Mouse (Mus musculus): ENCODE data around the gene Hist1h2ae. TPM values are rescaled to one million over a fixed set of nuclear protein-coding genes. Genes with fewer than 3 reads are reported as not detected.

Hist1h2ae gene
- total RNA-seq, 2 experiments from 2014 or later: 5.0 to 6.6 TPM

DNA sequence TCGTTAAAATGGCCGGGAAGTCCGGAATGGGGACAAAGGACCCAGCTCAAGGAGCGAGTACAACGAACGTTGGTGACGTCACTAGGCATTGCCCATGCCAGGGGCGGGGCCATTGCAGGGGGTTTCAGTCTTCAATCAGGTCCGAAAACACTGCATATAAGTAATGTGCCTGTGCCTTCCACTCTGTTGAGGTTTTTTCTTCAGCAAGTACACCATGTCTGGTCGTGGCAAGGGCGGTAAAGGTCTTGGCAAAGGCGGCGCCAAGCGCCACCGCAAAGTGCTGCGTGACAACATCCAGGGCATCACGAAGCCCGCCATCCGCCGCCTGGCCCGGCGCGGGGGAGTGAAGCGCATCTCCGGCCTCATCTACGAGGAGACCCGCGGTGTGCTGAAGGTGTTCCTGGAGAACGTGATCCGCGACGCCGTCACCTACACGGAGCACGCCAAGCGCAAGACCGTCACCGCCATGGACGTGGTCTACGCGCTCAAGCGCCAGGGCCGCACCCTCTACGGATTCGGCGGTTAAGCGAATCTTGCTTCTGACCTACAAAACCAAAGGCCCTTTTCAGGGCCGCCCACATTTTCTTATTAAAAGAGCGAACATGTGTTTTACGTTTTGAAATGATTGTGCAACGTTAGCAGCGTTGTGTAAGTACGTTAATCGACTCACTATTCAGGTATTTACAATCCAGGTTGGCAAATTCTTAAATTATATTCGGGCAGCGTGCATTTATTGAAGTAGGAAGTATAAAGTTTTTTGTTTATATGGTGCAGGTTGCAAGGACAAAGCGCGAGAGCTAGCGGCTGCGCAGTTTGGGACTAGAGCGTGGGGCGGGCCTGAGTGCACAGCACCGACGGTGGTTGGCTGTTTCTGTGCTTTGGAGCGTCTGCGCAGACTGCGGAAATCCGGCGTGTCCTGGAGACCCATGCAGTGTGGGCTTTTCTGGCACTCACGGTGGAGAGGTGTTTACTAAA is 39.8 kb downstream of the Hist1h2ae start, which contains the start of gene Hist1h4h:
Hist1h4h (plus strand) TSS at position 150 of the 975 bp plus-strand sequence.
- intact Hi-C loops (cut with DNase I): loop anchor here (1.0 to 5.0 kb wide), 4 partner anchors 91 to 1814 kb away; partner anchors contain the start of genes Hist1h1c, Hist1h1e, Hist1h2ai and Hist1h2be
- DNase-seq (ENCODE audit: low spot score in 2 of 2): peak; percentile 98 to 99

DNA sequence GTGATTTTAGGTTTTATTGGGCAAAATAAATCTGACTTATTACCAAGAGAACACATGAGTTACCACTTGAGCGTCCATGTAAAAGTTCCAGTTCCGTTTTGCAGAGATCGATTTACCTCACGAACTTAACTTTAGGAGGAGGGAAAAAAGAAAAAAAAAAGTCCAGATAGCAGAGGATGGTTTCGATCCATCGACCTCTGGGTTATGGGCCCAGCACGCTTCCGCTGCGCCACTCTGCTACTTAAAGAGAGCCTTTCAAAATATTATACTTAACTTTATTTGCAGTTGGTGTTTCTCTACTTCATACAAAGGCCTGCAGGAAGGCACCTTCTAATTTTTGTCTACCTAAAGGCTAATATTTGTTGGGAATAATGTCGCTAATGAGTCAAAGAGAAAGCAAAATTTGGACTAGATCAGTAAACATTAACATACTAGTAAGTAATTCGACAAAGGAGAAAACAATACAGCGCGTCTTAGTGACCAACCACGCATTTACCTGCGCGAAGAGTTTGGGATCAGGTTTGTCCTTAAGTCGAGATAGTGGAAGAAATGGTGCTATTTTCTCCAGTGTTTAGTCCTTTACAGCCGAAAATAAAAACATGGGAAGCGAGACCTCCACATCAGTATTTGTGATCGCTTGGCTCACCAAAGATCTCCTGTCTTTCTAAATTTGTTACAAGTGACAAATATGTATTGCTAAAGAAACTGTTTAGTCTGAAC is 40.7 kb downstream of the Hist1h2ae start:
- DNase-seq (ENCODE audit: low spot score in 2 of 2): peak; percentile 79 to 83
- intact Hi-C loops (cut with DNase I): loop anchor here (5.0 kb wide), 3 partner anchors 92 to 1813 kb away; partner anchors contain the start of genes Hist1h1c, Hist1h1e, Hist1h2ai and Hist1h2be

GRCm38 (mm10) chr13:23529480-23530165 is 41.4 kb downstream of the Hist1h2ae start:
- intact Hi-C loops (cut with DNase I): loop anchor here (5.0 kb wide), 4 partner anchors 93 to 1812 kb away; partner anchors contain the start of genes Hist1h1c, Hist1h1e, Hist1h2ai and Hist1h2be
- DNase-seq (ENCODE audit: low spot score in 2 of 2): no peak

GRCm38 (mm10) chr13:23529005-23529404 is 42.0 kb downstream of the Hist1h2ae start:
- intact Hi-C loops (cut with DNase I): loop anchor here (5.0 kb wide), 1 partner anchor 1502 kb away; no protein-coding TSS in a partner anchor
- DNase-seq (ENCODE audit: low spot score in 2 of 2): no peak

GRCm38 (mm10) chr13:23526312-23526711 is 44.7 kb downstream of the Hist1h2ae start:
- intact Hi-C loops (cut with DNase I): loop anchor here (5.0 kb wide), 1 partner anchor 1499 kb away; no protein-coding TSS in a partner anchor
- DNase-seq (ENCODE audit: low spot score in 2 of 2): peak; percentile 93 to 96

GRCm38 (mm10) chr13:23525901-23526300 is 45.1 kb downstream of the Hist1h2ae start:
- intact Hi-C loops (cut with DNase I): loop anchor here (5.0 kb wide), 1 partner anchor 1499 kb away; no protein-coding TSS in a partner anchor
- no peak for DNase-seq (ENCODE audit: low spot score in 2 of 2)

DNA sequence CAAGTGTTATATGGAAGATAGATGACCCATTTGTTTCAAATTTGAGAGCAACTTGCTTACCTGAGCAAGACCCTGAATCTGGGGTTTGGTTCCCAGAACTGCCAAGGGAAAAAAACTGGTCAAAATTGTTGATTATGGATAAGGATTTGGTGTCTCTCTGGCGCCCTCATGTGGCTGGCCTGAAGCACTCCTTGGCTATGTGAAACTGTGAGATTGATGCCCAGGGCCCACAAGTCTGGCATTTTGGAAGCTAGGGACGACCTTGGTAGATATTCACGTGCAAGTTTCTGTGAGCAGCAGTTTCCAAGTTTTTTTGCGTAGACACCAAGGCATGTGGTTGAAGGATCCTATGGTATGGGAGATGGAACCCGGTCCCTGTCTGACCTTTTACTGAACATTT is 46.4 kb downstream of the Hist1h2ae start:
- DNase-seq (ENCODE audit: low spot score in 2 of 2): peak; percentile 61 to 79
- intact Hi-C loops (cut with DNase I): loop anchor here (1.0 to 5.0 kb wide), 2 partner anchors 100 to 1497 kb away; no protein-coding TSS in a partner anchor

DNA sequence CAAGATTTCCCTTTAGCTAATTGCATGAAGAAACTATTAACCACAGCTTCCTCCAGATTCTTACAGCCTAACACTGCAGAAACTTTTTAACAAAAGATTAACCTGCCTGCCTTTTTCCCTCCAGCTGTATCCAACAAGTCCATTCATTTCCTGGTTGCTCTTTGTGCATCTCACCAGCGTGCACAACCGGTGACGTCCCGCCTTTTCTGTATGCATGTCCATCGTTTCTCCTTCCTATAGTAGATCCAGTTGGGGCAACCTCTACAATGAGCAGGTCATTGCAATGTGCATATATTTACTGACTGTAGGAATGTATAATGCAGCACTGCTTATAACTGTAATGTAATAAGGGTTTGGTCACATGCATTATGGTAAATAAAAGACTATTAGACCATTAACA is 47.0 kb downstream of the Hist1h2ae start:
- no peak for DNase-seq (ENCODE audit: low spot score in 2 of 2)
- intact Hi-C loops (cut with DNase I): loop anchor here (1.0 kb wide), 1 partner anchor 100 kb away; no protein-coding TSS in a partner anchor

GRCm38 (mm10) chr13:23521703-23522102 is 49.3 kb downstream of the Hist1h2ae start:
- peak; percentile 79 to 87 for DNase-seq (ENCODE audit: low spot score in 2 of 2)
- intact Hi-C loops (cut with DNase I): no loop called here

Small RNAs within 50 kb of the gene (microRNA-seq; reads per million reads assigned to microRNA genes)
- gene Gm44297 (0 reads per million in 2 experiments), gene Gm44359 (0 reads per million in 2 experiments), gene Gm44394 (0 reads per million in 2 experiments)

Other genes starting within 250 kb of the Hist1h2ae start
- 10 to 100 TPM; 35.1 to 36.5 TPM for gene Zfp322a, start 202.0 kb downstream of the Hist1h2ae start, total RNA-seq (2021)
- 1 to 10 TPM; 8.3 to 8.9 TPM for gene Abt1, start 147.4 kb downstream of the Hist1h2ae start, total RNA-seq (2021)
- gene Btn1a1, start 105.3 kb downstream of the Hist1h2ae start, total RNA-seq (2021): not detected
- 1 to 10 TPM; 1.1 to 1.3 TPM for gene Btn2a2, start 82.4 kb downstream of the Hist1h2ae start, total RNA-seq (2021)
- 100 to 1,000 TPM; 300 to 349 TPM for gene Hist1h4h, start 40.2 kb downstream of the Hist1h2ae start, total RNA-seq (2021)
- 1 to 10 TPM; 1.6 to 3.9 TPM for gene Hist1h2af, start 37.3 kb downstream of the Hist1h2ae start, total RNA-seq (2021)
- 1 to 10 TPM; 3.1 to 4.6 TPM for gene Hist1h3g, start 35.8 kb downstream of the Hist1h2ae start, total RNA-seq (2021)
- gene Hist1h2bh, start 27.8 kb downstream of the Hist1h2ae start, total RNA-seq (2021): under 1 TPM; 0.57 to 0.87 TPM
- gene Hist1h3f, start 27.2 kb downstream of the Hist1h2ae start, total RNA-seq (2021): 10 to 100 TPM; 16.0 to 17.8 TPM
- gene Hist1h4f, start 19.6 kb downstream of the Hist1h2ae start, total RNA-seq (2021): 100 to 1,000 TPM; 160 to 188 TPM
- 1 to 10 TPM; 3.6 to 5.7 TPM for gene Hist1h1d, start 18.0 kb downstream of the Hist1h2ae start, total RNA-seq (2021)
- gene Hist1h3e, start 8.9 kb downstream of the Hist1h2ae start, total RNA-seq (2021): 10 to 100 TPM; 41.7 to 46.6 TPM
- 10 to 100 TPM; 82.4 to 88.3 TPM for gene Hist1h2bg, start 176 bp upstream of the Hist1h2ae start, total RNA-seq (2021)
- 10 to 100 TPM; 25.7 to 29.4 TPM for gene Hist1h2bf, start 3.0 kb upstream of the Hist1h2ae start, total RNA-seq (2021)
- 1 to 10 TPM; 9.0 to 9.1 TPM for gene Hist1h2ad, start 3.2 kb upstream of the Hist1h2ae start, total RNA-seq (2021)
- 10 to 100 TPM in 1 of 2 experiments, 1 to 10 TPM in 1; 7.2 to 10.5 TPM for gene Hist1h3d, start 4.5 kb upstream of the Hist1h2ae start, total RNA-seq (2021)
- 100 to 1,000 TPM; 121 to 160 TPM for gene Hist1h4d, start 10.4 kb upstream of the Hist1h2ae start, total RNA-seq (2021)
- 1 to 10 TPM; 7.4 to 7.7 TPM for gene Hist1h2be, start 49.9 kb upstream of the Hist1h2ae start, total RNA-seq (2021)
- gene Hist1h1e, start 51.3 kb upstream of the Hist1h2ae start, total RNA-seq (2021): 10 to 100 TPM; 53.2 to 67.9 TPM
- gene Hist1h2ac, start 112.7 kb upstream of the Hist1h2ae start, total RNA-seq (2021): 1 to 10 TPM; 2.1 to 2.4 TPM
- gene Hist1h2bc, start 113.0 kb upstream of the Hist1h2ae start, total RNA-seq (2021): 10 to 100 TPM; 32.7 to 35.0 TPM
- gene Hist1h1t, start 124.6 kb upstream of the Hist1h2ae start, total RNA-seq (2021): not detected
- 100 to 1,000 TPM in 1 of 2 experiments, 10 to 100 TPM in 1; 94.8 to 129 TPM for gene Hist1h4c, start 127.2 kb upstream of the Hist1h2ae start, total RNA-seq (2021)
- gene Hfe, start 139.6 kb upstream of the Hist1h2ae start, total RNA-seq (2021): 1 to 10 TPM; 3.1 to 3.7 TPM
- 10 to 100 TPM; 51.7 to 71.1 TPM for gene Hist1h1c, start 167.6 kb upstream of the Hist1h2ae start, total RNA-seq (2021)
- 1 to 10 TPM; 1.9 to 2.6 TPM for gene Hist1h3c, start 174.4 kb upstream of the Hist1h2ae start, total RNA-seq (2021)
- gene Hist1h2bb, start 175.5 kb upstream of the Hist1h2ae start, total RNA-seq (2021): 10 to 100 TPM; 17.5 to 23.2 TPM
- 10 to 100 TPM; 27.5 to 31.4 TPM for gene Hist1h2ab, start 179.9 kb upstream of the Hist1h2ae start, total RNA-seq (2021)
- 10 to 100 TPM in 1 of 2 experiments, 1 to 10 TPM in 1; 9.3 to 14.5 TPM for gene Hist1h3b, start 181.0 kb upstream of the Hist1h2ae start, total RNA-seq (2021)
- 10 to 100 TPM; 87.5 to 89.8 TPM for gene Hist1h4b, start 185.8 kb upstream of the Hist1h2ae start, total RNA-seq (2021)
- gene Hist1h4a, start 190.0 kb upstream of the Hist1h2ae start, total RNA-seq (2021): 10 to 100 TPM; 47.0 to 58.8 TPM
- gene Hist1h3a, start 191.2 kb upstream of the Hist1h2ae start, total RNA-seq (2021): 10 to 100 TPM; 35.9 to 40.0 TPM
- 10 to 100 TPM; 18.2 to 29.1 TPM for gene Hist1h1a, start 192.4 kb upstream of the Hist1h2ae start, total RNA-seq (2021)
- not detected for gene Trim38, start 198.7 kb upstream of the Hist1h2ae start, total RNA-seq (2021)
- not detected for gene Slc17a2, start 235.8 kb upstream of the Hist1h2ae start, total RNA-seq (2021)

All from left cerebral cortex, postnatal 25 days (tissue).